Mouse (Mus musculus): ENCODE results near the gene P2ry13.

- no peak for TF ChIP-seq NELFE (IDR thresholded peaks at IDR 0.05; ENCODE audit: low read depth, low read length)
- TF ChIP-seq CTCF (conservative IDR thresholded peaks at IDR 0.05 in 1 of 2, IDR thresholded peaks at IDR 0.05 in 1 of 2; ENCODE audit: low read depth in 2 of 2, low read length in 2 of 2) = no peak
Measured at GRCm38 (mm10) chr3:59230912-59231311, 20.2 kb upstream of the P2ry13 start.

Data from CH12.LX (cell line).